Mouse (Mus musculus) urinary bladder, postnatal 10 days (tissue): ENCODE data around the gene Pde5a.

Experiments
- DNase-seq: peaks from one replicate; pipeline ENCODE4 v3.0.0; 2022; ENCODE audit warnings: low spot score

Gene Pde5a

GRCm38 (mm10) chr3:122763768-122764167 lies 35.0 kb downstream of the Pde5a start:
- no peak for DNase-seq

DNA sequence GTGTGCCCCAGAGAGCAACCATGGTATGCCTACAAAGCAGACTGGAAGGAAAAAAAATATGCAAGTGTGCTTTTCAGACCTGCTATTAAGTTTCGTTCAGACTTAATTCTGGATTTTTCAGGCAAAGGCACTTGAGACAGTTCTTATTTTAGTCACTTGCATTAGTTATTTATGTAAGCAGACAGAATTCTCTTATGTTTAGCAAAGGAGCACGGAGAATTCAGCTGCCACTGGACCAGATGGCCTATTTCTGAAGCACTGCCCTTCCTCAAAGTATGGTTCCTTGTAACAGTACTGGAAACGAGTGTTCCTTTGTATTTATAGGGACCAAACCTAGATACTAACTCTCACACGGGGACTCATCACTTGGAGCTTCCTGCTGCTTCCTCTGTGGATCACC lies 38.2 kb downstream of the Pde5a start:
- DNase-seq, result no peak

- DNase-seq, result no peak
Observed at GRCm38 (mm10) chr3:122767841-122768240, 39.1 kb downstream of the Pde5a start.

DNA sequence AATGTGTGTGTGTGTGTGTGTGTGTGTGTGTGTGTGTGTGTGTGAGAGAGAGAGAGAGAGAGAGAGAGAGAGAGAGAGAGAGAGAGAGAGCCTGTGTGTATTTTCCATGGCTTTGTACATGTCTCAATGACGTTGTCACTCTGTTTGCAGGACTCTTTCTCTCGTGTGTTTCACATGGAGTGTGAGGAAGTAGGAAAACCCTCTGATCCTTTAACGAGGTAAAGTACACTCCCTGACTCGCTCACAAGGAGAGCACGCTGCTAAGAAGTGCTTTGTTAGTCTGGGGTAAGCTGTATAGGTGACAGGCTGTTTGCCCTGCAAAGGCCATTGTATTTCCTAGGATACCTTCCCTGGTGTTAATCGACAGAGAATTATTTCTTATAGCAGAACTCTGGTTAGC lies 52.7 kb downstream of the Pde5a start:
- no peak for DNase-seq

GRCm38 (mm10) chr3:122784245-122784644 lies 55.5 kb downstream of the Pde5a start:
- no peak for DNase-seq

- no peak for DNase-seq
Observed at GRCm38 (mm10) chr3:122788314-122788713, 59.6 kb downstream of the Pde5a start.

DNA sequence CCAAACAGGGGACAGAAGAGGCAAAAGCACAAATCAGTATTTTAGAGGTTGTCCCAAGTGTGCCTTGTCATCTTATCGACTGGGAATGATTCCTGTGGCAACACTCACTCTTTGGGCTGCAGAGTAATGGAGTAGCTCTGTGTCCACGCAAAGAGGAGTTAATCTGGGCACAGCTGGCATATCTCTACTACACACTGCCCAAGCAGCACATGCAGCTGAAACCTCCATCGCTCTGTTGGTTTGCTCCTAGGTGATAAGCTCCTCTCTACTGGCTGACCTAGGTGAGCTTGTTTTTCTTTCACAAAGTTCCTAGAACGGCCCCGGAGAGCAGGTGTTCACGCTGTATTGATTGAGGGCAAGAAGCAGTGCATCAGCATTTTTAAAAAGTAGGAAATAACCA lies 60.8 kb downstream of the Pde5a start:
- no peak for DNase-seq

DNA sequence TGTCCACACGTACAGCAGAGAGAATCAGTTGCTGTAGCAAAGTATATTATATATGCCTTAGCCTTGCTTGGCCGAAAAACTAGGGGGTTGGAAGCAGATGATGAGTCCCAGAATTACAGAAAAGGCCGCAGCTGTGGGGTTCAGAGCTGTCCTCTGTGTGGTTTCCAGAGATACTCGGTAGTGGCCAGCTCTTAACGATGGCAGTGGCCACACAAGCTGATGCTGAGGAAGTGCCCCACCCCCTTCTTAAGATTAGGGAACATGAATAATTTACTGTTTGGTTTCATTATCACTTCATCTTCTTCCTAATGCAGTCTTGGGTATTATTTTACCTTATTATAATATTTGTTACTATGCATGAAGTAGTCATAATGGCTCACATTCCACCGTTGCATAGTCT lies 71.3 kb downstream of the Pde5a start:
- no peak for DNase-seq

- no peak for DNase-seq
Observed at GRCm38 (mm10) chr3:122800553-122801435, 72.0 kb downstream of the Pde5a start.

DNA sequence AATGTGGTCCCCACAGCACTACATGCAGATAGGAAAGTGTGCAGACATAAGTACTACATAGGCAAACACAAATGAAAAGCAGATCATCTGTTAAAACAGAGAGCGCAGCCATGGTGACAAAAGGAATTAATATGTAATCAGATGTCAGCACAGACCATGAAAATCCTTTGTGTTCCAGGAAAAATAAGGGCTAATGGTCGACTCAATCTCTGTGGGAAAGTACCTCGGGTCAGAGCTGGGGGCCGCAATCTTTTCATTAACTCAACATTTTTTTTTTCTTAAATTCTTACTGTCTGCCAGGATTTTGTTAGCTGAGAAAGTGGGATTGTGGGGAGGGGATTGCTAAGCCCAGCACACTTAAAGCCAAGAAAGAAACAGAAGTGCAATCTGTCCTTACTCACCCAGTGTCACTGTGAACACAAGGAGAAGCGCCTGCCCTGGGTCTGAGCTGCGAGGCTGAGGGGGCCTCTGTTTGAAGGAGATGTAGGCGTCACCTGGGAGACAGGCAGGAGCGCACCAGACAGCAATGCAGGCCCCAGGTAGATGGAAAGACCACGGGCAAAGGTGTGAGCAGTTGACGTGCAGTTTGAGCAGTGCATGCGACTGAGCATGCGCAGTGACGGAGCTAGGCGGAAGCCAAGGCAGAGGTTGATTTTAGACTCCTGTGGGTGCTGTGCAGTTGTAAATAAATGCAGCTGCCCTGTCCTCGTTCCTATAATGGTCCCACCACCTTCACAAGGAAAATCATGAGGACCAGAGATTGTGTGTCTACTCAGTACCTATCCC lies 72.9 kb downstream of the Pde5a start:
- DNase-seq, result no peak

- no peak for DNase-seq
Observed at GRCm38 (mm10) chr3:122807313-122807712, 78.6 kb downstream of the Pde5a start.

DNA sequence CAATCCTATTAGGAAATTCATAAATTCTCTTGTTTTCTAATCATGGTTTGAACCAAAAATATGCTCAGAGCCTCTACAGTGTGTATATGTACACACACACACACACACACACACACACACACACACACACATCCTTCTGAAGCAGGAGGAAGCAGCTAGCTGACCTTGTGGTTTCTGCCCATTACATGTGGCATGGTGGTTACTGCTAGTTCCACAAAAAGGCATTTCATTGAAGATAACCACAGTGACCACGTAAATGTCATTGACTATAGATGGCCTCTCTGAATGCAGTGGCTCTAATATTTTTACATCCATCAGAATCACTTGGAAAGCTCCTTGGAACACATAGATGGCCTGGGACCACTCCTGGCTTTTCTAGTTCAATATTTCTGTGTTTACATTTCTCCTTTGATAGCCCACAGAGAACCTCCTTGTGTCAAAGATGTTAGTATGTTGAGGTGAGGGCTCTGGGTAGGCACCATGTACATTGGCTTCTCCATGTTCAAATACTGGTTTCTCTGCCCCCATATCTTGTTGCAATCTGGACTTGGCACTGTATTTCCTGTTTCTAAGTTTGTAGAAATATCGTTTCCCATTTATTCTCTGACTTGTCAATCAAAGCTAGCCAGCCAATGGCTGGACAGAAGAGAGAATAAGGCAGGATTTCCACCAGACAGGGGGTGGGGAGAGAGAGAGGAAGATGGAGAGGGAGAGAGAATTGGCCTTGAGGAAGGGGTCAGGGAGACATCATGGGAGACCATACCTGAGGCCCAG lies 81.5 kb downstream of the Pde5a start:
- DNase-seq, result no peak

DNA sequence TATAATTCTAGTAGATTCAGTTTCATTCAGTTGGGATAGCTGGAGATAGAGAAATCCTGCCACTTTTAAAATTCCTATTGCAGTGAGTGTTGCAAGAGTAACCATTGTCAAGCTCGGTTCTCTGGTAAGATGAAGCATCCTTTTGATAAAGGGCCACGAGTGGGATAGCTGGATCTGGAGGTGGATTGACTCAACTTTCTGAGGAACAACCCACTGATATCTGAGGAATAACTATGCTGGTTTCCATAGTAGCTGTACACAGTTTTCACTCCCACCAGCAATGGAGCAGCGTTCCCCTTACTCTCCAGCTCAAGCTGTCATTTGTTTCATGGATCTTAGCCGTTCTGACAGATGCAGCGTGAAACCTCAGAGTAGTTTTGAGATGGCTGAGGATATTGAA lies 82.2 kb downstream of the Pde5a start:
- DNase-seq, result no peak

DNA sequence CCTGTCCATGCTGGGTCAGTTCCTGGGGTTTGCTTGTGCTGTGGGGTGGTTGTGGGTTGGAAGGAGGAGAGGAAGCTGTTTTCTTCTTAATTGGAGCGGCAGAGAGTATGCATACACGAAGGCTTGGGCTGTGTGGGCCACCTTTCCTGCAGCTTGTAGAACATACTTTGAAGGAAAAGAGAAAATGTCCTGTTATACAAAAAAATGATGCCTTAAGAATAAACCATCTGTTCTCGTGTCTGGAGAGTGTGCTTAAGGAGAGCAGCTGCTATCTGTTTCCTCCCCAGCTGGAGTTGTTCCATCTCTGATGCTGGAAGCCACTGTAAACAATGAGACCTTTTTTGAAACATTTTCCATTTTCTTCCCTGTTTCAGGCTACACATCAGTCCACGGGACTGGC lies 85.8 kb downstream of the Pde5a start:
- no peak for DNase-seq

- no peak for DNase-seq
Observed at GRCm38 (mm10) chr3:122818282-122818681, 89.5 kb downstream of the Pde5a start.

GRCm38 (mm10) chr3:122820700-122821099 lies 92.0 kb downstream of the Pde5a start:
- no peak for DNase-seq

DNA sequence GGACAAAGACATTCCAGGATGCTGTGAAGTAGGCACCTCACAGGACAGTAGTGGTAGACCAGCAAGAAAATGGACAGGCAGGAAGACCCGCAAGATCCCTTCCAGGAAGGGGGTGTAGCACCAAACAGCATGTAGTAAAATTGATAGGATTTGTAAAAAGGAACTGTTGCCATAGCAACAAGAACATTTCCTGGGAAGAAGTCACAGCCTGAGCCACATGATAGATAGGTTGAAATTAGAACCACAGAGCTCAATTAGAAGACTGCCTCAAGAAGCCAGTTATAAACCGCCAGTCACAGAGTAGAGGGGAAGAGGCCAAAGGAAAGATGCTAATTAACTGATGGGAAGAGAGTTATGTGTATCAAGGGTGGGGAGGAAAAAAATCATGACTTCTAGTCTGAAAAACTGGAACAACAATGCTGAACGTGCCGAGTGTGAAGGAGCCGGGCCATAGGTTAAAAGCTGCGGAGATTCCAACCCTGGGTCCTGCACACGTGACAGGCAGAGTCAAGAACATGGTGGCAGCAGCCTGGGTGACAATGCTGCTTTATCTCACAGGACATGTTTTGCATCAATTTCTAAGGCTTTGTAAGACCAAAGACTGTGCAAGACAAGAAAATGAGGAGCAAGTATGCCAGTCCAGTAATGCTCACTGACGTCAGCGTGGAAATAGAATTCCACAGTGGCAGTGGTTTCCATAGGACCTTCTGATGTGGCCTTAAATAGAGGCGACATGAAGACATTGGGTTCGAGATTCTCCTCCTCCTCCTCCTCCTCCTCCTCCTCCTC lies 99.7 kb downstream of the Pde5a start:
- no peak for DNase-seq

- DNase-seq, result no peak
Observed at GRCm38 (mm10) chr3:122834519-122834918, 105.8 kb downstream of the Pde5a start.

- no peak for DNase-seq
Observed at GRCm38 (mm10) chr3:122835097-122835850, 106.5 kb downstream of the Pde5a start.

DNA sequence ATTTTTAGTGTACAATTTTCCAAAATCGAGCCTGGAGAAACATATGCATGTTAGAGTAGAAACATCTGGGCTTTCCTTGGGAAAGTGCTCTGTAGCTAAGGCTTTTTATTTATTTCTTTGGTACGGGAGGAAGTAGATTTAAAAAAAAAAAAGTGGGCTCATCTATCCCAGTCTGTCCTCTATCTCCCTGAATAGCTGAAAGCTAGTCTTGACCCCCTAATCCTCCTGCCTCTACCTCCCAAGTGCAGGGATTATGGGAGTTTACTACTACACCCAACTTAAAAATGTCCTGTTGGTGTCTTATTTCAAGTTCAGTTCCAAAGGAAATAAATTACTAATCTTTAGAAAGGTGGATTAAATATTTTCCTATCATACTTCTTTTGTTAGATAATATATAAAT lies 108.9 kb downstream of the Pde5a start:
- DNase-seq, result no peak
